Mouse (Mus musculus) midbrain, embryonic 16.5 days (tissue): Measurements from ENCODE around the gene Acvr1. TPM values are rescaled to one million over a fixed set of nuclear protein-coding genes. Genes with fewer than 3 reads are reported as not detected.
A peak's percentile ranks its signal among the peaks of the same experiment; 100 is the strongest.

Source experiments
- ATAC-seq: fragments of 200-750 bp; cut with Nextera tagmentation; 2 replicates; pipeline ENCODE4 v1.8.0; 2017; ENCODE audit warnings: moderate TSS enrichment
- H3K27ac ChIP-seq: fragments of 300-500 bp; sonication (generic); 2 replicates; pipeline ENCODE4 v1.5.1; 2014; ENCODE audit warnings: mild to moderate bottlenecking, low read length, mixed read lengths
- H3K27me3 ChIP-seq: fragments of 300-500 bp; sonication (generic); 2 replicates; pipeline ENCODE4 v1.6.1; 2014; ENCODE audit warnings: low read depth, low read length, mixed read lengths; ENCODE audit not compliant: control insufficient read depth, insufficient read depth
- H3K36me3 ChIP-seq: fragments of 300-500 bp; sonication (generic); 2 replicates; pipeline ENCODE4 v1.6.1; 2014; ENCODE audit warnings: mild to moderate bottlenecking, low read length, moderate library complexity, mixed read lengths; ENCODE audit not compliant: control insufficient read depth, insufficient read depth
- H3K4me1 ChIP-seq: fragments of 300-500 bp; sonication (generic); 2 replicates; pipeline ENCODE4 v1.6.1; 2014; ENCODE audit warnings: mild to moderate bottlenecking, low read length, mixed read lengths; ENCODE audit not compliant: control insufficient read depth, insufficient read depth
- H3K4me2 ChIP-seq: fragments of 300-500 bp; sonication (generic); 2 replicates; pipeline ENCODE4 v1.6.1; 2014; ENCODE audit warnings: mild to moderate bottlenecking, low read length, mixed read lengths
- H3K4me3 ChIP-seq: fragments of 300-500 bp; sonication (generic); 2 replicates; pipeline ENCODE4 v1.5.1; 2014; ENCODE audit warnings: low read depth, mild to moderate bottlenecking, low read length, moderate library complexity, mixed read lengths
- H3K9ac ChIP-seq: fragments of 300-500 bp; sonication (generic); 2 replicates; pipeline ENCODE4 v1.6.1; 2014; ENCODE audit warnings: low read depth, low read length, mixed read lengths
- H3K9me3 ChIP-seq: fragments of 300-500 bp; sonication (generic); replicated peaks from 2 replicates; pipeline ENCODE4 v1.6.1; 2014; ENCODE audit warnings: mild to moderate bottlenecking, low read length, mixed read lengths; ENCODE audit not compliant: control insufficient read depth, poor library complexity, severe bottlenecking
- WGBS: fragments of 180-500 bp; shearing (Covaris S2); extraction: QIAGEN DNeasy Blood & Tissue Kit; methylation state at CpG from one replicate; pipeline ENCODE4 v1.1.7; 2014; 5-methylcytosine and 5-hydroxymethylcytosine counted together
- polyA plus RNA-seq: library from polyadenylated mRNA; unstranded; fragments of >200 nt; fragmentation: Nextera tagmentation; extraction: Ambion mirVana; gene quantifications from 2 replicates; pipeline ENCODE4 v1.2.1, GENCODE M21; 2015

Gene Acvr1
- polyA plus RNA-seq, 1 experiment from 2014 or later = 4.4 TPM

- H3K36me3 ChIP-seq = no peaks in the 10 kb centered on the region
- ATAC-seq = peak; percentile 74
- H3K27me3 ChIP-seq = no peaks in the 10 kb centered on the region
- WGBS = under 1% methylated on average over 48 of the region's 78 CpGs
- H3K9ac ChIP-seq = peak overlapping the region; percentile 96
- peak overlapping the region; percentile 75 for H3K4me2 ChIP-seq
- peak overlapping the region; percentile 99 for H3K27ac ChIP-seq
- peak overlapping the region; percentile 94 for H3K4me3 ChIP-seq
- no peaks in the 10 kb centered on the region for H3K9me3 ChIP-seq
- H3K4me1 ChIP-seq = peaks cover 43% of the 10 kb centered on the region
These were observed 419 bp downstream of the Acvr1 start for GRCm38 (mm10) chr2:58566410-58567065.

DNA sequence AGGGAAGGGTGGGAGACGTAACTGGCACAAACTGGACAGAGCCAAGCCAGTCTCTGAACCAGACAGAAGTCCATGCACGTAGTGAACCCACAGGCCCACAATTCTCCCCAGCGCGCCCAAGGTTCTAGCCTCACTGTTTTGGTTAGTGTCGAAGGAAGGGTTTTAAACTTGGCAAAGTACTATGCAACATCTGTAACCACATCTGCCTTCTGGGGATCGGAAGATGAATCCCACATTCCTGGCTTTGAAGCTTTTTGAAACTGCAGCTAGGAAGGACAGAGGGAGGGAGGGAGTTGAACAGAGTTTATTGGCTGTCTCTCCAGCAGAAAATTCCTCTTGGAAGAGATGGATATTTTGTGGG is 928 bp downstream of the Acvr1 start:
- no peak for ATAC-seq
- Histone ChIP-seq H3K27me3 (no peaks in the 10 kb centered on the region), H3K27ac (peak overlapping the region; percentile 99), H3K4me2 (peak overlapping the region; percentile 75), H3K4me1 (peaks cover 43% of the 10 kb centered on the region), H3K4me3 (peak overlapping the region; percentile 94), H3K9me3 (no peaks in the 10 kb centered on the region), H3K36me3 (no peaks in the 10 kb centered on the region), H3K9ac (peak overlapping the region; percentile 96)
- 4% methylated on average over 6 of the region's 6 CpGs for WGBS

DNA sequence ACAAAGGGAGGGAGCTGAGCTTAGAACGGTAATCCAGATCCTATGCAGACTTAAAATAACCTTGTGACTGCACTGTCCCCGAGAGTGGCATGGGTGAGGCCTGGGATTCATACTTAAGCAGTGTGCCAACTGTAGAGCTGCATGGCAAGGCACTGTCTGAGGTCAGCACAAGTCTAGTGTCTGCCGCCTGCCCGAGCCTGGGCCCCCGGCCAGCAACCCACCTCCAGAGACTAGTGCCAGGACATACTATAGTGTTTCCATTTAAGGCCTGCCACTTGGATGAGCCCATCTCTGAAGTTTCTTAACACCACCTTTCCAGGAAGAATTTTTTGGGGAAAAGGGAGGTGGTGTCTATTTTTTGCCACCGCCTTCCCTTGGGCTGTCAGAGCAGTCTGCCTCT is 1.7 kb downstream of the Acvr1 start:
- H3K36me3 ChIP-seq = no peaks in the 10 kb centered on the region
- ATAC-seq = no peak
- peak overlapping the region; percentile 59 for H3K9ac ChIP-seq
- peak overlapping the region; percentile 94 for H3K4me3 ChIP-seq
- no peaks in the 10 kb centered on the region for H3K27me3 ChIP-seq
- peak overlapping the region; percentile 75 for H3K4me2 ChIP-seq
- H3K9me3 ChIP-seq = no peaks in the 10 kb centered on the region
- WGBS = 53% methylated on average over 6 of the region's 6 CpGs
- no peak overlapping the region for H3K27ac ChIP-seq
- H3K4me1 ChIP-seq = peaks cover 43% of the 10 kb centered on the region

- 73% methylated on average over 4 of the region's 4 CpGs for WGBS
- ATAC-seq = no peak
- no peak overlapping the region for H3K9ac ChIP-seq
These were observed 4.8 kb downstream of the Acvr1 start for GRCm38 (mm10) chr2:58562137-58562536.

GRCm38 (mm10) chr2:58557045-58557845 is 9.7 kb downstream of the Acvr1 start:
- Histone ChIP-seq H3K4me3 (no peak overlapping the region), H3K9me3 (no peaks in the 10 kb centered on the region), H3K4me2 (no peak overlapping the region), H3K9ac (no peak overlapping the region), H3K36me3 (no peaks in the 10 kb centered on the region), H3K27ac (no peak overlapping the region), H3K27me3 (no peaks in the 10 kb centered on the region), H3K4me1 (peaks cover 12% of the 10 kb centered on the region; the same call in 1 of the 2 replicates)
- 85% methylated on average over 9 of the region's 9 CpGs for WGBS
- no peak for ATAC-seq

More at GRCm38 (mm10) chr2:58562137-58562536, 4.8 kb downstream of the Acvr1 start:
- Histone ChIP-seq H3K27ac (no peak overlapping the region), H3K4me3 (no peak overlapping the region), H3K9me3 (no peaks in the 10 kb centered on the region), H3K36me3 (no peaks in the 10 kb centered on the region), H3K4me1 (peaks cover 24% of the 10 kb centered on the region), H3K27me3 (no peaks in the 10 kb centered on the region), H3K4me2 (no peak overlapping the region)

GRCm38 (mm10) chr2:58552296-58552695 is 14.7 kb downstream of the Acvr1 start:
- H3K4me2 ChIP-seq = no peak overlapping the region
- WGBS = 26% methylated on average over 3 of the region's 3 CpGs
- no peaks in the 10 kb centered on the region for H3K27me3 ChIP-seq
- H3K36me3 ChIP-seq = no peaks in the 10 kb centered on the region
- H3K4me3 ChIP-seq = no peak overlapping the region
- ATAC-seq = no peak
- peaks cover 23% of the 10 kb centered on the region for H3K4me1 ChIP-seq
- H3K9me3 ChIP-seq = no peaks in the 10 kb centered on the region
- H3K27ac ChIP-seq = no peak overlapping the region
- no peak overlapping the region for H3K9ac ChIP-seq

DNA sequence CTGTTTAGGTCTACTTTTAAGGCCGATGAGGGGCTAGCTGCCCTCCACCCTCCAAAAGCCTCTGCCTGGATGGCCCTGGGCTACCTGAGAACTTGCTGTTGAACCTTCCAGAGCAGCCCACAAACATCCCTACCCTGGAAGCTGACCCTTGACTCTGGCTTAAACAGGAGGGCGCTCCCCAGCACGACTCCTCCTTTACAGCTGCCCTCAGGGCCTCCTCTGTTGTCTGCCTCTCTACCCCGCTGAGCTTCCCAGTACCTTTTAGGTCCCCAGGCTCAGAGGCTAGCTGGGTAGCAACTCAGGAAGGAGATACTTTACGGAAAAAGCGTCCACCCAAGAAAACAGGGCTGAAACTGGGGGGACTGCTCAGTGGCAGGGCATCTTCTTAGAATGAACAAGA is 15.1 kb downstream of the Acvr1 start:
- no peak overlapping the region for H3K9ac ChIP-seq

DNA sequence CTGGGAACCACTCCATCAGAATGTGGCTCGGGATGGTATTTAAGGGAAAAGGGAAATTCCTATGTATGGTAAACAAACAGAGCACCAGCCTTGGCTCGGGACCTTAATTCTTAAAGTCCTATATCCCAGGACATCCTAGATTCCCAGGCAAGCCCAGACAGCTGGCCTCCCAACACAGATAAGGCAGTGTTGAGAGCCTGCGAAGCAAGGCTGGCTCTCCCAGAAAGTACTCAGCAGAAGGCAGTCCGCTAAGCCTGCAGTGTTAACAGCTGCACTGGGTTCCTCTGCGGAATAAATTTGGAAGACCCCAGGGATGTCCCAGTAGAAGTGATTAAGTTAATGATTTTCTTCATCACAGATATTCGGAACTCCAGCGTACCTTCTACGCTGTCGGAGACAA is 16.5 kb downstream of the Acvr1 start:
- H3K4me1 ChIP-seq = peaks cover 23% of the 10 kb centered on the region
- WGBS = 41% methylated on average over 9 of the region's 9 CpGs
- no peak overlapping the region for H3K4me3 ChIP-seq
- ATAC-seq = no peak
- H3K4me2 ChIP-seq = no peak overlapping the region
- H3K9ac ChIP-seq = no peak overlapping the region
- no peaks in the 10 kb centered on the region for H3K27me3 ChIP-seq
- H3K9me3 ChIP-seq = no peaks in the 10 kb centered on the region
- no peak overlapping the region for H3K27ac ChIP-seq
- no peaks in the 10 kb centered on the region for H3K36me3 ChIP-seq

More for the DNA sequence above, 15.1 kb downstream of the Acvr1 start:
- H3K36me3 ChIP-seq = no peaks in the 10 kb centered on the region
- H3K27me3 ChIP-seq = no peaks in the 10 kb centered on the region
- H3K4me1 ChIP-seq = peaks cover 23% of the 10 kb centered on the region
- ATAC-seq = no peak
- no peak overlapping the region for H3K4me2 ChIP-seq
- no peak overlapping the region for H3K27ac ChIP-seq
- no peaks in the 10 kb centered on the region for H3K9me3 ChIP-seq
- H3K4me3 ChIP-seq = no peak overlapping the region
- WGBS = 25% methylated on average over 6 of the region's 6 CpGs

- Histone ChIP-seq H3K4me2 (no peak overlapping the region), H3K27ac (no peak overlapping the region), H3K9ac (peak overlapping the region; percentile 12; the same call in 1 of the 2 replicates), H3K4me1 (peaks cover 23% of the 10 kb centered on the region), H3K4me3 (no peak overlapping the region), H3K9me3 (no peaks in the 10 kb centered on the region), H3K36me3 (no peaks in the 10 kb centered on the region), H3K27me3 (no peaks in the 10 kb centered on the region)
- no peak for ATAC-seq
- 49% methylated on average over 6 of the region's 6 CpGs for WGBS
These were observed 17.0 kb downstream of the Acvr1 start for GRCm38 (mm10) chr2:58549960-58550359.
